Mouse (Mus musculus) embryo, embryonic 11.5 days (tissue): ENCODE data around the gene Tnni3k.

Experiments used
- DNase-seq: peaks from one replicate; pipeline ENCODE4 v3.0.0-alpha.2; 2012; ENCODE audit warnings: low read depth, low spot score

Tnni3k gene

GRCm38 (mm10) chr3:154949551-154949950, 105.7 kb downstream of the Tnni3k start:
- no peak for DNase-seq

GRCm38 (mm10) chr3:154945688-154946161, 109.5 kb downstream of the Tnni3k start:
- DNase-seq: no peak

DNA sequence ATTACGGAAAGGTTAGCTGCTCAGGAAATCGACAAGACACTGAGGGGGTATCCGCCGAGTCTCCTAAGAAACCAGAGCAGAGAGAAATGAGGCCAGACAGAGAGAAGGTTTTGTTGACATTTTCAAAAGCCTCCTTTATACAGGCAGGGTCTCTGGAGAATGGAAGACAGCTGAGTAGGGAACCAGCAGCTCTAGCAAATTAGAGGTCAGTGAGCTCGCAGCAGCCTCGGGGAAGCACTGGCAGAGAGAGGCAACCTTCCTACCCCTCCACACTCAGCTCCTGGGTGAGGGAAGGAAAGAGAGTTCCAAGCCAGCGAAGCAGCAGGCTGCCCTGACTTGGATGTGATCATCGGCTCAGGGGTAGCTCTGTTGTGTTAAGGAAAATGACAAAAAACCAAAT, 127.5 kb downstream of the Tnni3k start:
- no peak for DNase-seq

- no peak for DNase-seq
Measured at GRCm38 (mm10) chr3:154924936-154925335, 130.3 kb downstream of the Tnni3k start.

- DNase-seq: no peak
Measured at GRCm38 (mm10) chr3:154915566-154915965, 139.6 kb downstream of the Tnni3k start.

DNA sequence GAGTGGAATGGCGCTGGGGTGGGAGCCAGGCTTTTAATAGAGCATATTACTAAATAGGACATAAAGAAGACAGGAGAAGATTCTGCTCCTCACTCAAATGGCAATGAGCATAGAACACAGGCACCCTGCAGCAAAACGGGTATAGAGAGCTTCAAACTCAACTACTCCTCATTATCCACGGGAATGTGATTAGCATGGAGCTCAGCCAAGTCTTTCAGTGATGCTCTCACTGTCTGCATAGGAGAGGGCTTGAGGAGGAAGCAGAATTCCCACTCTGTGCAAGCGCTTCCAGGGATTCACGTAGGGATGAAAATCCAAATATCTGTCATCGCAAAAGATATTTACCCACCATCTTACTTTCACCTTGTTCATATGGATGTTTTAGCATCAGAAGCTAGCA, 141.6 kb downstream of the Tnni3k start:
- no peak for DNase-seq

DNA sequence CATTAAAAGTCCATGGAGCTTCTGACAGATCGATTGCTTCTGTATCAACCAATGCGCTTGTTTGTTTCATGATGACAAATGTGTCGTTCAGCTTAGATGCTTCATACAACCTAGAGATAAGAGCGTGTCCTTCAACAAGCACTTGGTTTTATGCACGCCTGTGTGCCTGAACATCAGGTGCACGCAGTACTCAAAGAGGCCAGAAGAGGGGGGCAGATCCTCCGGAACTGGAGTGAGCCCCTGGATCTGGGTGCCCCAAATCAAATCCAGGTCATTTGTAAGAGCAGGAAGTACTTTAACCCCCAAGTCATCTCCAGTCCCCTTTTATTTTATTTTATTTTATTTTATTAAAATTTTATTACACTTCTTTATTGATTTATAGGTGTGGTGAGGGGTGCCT, 158.5 kb downstream of the Tnni3k start:
- no peak for DNase-seq

DNA sequence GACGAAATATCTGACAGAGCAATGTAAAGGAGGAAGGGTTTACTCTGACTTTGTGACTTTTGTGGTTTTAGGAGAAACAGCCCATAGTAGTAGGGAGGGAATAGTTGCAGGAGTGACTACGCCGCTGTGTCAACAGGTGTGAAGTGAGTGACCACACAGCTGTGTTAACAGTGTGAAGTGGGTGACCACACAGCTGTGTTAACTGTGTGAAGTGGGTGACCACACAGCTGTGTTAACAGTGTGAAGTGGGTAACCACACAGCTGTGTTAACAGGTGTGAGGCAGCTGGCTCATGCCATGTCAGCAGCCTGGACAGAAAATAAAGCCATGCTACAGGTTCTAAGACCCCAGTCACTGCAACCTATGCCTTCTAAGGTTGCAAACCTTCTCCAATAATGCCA, 162.0 kb downstream of the Tnni3k start:
- no peak for DNase-seq

DNA sequence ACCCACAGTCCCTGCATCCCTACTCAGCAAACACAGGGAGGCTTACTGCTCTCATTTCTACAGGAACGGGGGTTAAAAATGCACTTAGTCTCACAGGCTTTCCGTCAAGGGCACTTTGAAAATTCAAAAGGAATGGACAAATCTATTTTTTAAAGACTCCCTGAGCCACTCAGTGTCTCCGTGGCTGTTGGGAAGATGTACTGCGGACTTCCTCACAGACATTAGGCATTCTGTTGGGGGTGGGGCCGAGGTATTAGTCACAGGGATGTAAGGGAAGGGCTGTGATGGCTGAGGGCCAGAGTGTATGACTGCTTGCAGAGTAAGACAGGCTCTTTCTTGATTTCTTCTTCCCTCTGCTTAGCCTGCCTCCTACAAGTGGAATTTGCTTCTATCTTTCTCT, 169.8 kb downstream of the Tnni3k start:
- DNase-seq: no peak

DNA sequence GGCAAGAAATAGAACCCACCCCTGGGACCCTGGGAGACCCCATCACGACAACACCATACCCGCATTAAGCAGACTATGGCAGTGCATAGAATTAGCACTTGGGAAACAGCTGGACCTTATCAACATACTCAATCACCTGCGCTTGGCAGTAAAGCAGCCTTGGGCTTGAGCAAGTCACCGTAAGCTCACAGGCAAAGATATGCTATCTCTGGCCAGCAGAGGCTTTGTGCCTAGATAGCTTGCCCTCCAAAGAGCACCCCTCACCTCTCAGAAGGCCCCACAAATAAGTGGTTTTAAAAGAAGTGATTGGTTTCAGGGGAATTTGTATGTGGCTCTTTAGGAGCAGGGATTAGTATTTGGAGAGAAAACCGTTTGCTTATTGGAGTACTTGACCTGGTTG, 170.2 kb downstream of the Tnni3k start:
- DNase-seq: no peak

- no peak for DNase-seq
Measured at GRCm38 (mm10) chr3:154881428-154881986, 173.7 kb downstream of the Tnni3k start.

DNA sequence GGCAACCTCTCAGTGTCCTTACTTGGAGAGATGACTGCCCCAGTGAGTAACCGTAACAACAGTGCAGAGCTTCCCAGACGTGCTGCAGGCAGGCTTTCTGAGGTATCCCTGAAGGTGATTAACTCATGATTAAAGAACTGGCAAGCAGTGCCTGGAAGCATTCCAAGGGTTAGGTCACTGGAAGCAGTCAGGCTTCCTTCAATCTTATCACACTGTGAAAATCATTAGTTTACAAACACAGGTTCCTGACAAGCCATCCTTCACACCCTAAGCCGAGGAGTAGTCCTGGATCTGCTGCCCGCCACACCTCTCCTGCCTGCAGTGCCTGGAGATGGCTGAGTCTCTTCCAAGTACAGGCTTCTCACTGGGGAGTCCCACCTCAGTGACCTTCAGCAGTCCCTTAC, 174.7 kb downstream of the Tnni3k start:
- DNase-seq: no peak

- no peak for DNase-seq
Measured at GRCm38 (mm10) chr3:154880108-154880507, 175.1 kb downstream of the Tnni3k start.

DNA sequence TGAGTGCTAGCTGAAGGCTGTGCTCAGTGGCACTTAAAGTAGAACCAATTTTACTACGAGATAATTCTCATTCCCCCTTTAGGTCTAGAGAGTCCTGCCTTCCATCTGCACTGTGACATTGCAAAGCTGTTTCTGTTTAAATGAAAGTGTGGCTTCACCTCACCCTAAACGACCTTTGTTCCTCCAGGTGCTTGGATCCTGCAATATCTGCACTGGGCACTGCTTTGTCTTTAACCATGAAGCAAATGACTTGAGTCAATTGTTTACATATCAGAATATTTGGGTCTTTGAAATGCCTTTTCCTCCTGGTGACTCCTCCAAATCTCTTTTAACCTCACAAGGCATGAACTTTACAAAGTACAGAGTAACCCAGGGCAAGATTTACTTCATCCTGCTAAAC, 175.7 kb downstream of the Tnni3k start:
- DNase-seq: no peak

DNA sequence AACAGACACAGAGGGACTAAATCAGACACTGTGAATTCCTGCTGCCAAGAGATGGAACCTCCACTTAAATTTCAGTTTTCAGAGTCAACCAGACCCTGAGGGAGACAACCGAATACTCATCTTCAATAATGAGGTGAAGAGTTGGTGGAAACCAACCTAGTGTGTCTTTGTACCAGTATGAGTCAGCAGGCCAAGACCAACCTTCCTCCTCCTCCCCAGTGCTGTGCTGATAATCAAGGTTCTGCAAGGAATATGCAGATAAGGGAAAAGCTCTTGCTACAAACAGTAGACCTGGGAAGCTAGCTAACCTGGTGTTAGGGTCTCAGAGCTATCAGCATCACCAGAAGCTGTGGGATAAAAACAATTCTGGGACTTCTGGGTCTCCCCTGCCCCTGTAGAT, 176.1 kb downstream of the Tnni3k start:
- DNase-seq: no peak

- DNase-seq: no peak
Measured at GRCm38 (mm10) chr3:154868807-154869206, 186.4 kb downstream of the Tnni3k start.

DNA sequence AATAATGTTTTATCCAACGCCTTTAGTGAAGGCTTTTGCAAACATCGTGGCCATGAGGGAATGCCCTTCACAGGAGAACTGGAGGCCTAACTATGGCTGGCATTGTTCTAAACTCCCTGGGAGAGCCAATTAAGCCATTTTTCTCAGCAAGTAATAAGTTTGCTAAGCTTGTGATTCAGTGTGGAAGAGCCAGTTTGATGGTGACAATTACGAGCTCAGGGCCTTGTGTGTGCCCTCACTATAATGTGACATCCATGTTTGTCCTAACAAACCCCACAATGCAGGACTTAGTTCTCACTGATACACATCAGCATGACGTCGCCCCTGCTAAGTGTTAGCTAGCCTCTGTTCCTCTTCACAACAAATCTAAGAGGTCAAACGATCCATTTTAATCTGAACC, 193.3 kb downstream of the Tnni3k start:
- no peak for DNase-seq

- no peak for DNase-seq
Measured at GRCm38 (mm10) chr3:154859721-154860120, 195.5 kb downstream of the Tnni3k start.

DNA sequence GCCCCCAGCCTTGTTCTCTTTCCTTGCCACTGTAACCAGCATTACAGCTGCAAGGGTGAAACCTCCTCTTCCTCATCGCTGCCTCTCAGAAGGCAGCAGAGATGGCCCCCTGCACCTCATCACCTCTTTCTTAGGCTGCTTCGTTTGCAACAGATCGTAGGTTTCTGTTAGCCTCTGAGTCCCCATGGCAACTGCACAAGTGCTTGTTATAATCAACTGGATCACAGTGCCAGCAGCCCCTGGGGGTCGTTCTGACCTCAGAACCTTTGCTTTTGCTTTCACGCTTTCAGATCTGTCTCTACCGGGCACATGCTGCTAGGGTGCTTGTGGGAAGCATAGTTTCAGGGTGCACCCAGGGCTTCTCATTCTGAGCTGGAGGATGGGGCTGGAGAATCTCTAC, 201.9 kb downstream of the Tnni3k start:
- DNase-seq: no peak

GRCm38 (mm10) chr3:154852281-154852680, 202.9 kb downstream of the Tnni3k start:
- DNase-seq: no peak

- DNase-seq: no peak
Measured at GRCm38 (mm10) chr3:154842247-154842646, 213.0 kb downstream of the Tnni3k start.

GRCm38 (mm10) chr3:154841076-154841475, 214.1 kb downstream of the Tnni3k start:
- no peak for DNase-seq

- DNase-seq: no peak
Measured at GRCm38 (mm10) chr3:154837861-154838260, 217.3 kb downstream of the Tnni3k start.

GRCm38 (mm10) chr3:154836137-154836536, 219.1 kb downstream of the Tnni3k start:
- DNase-seq: no peak
